In the genomic region with DNA sequence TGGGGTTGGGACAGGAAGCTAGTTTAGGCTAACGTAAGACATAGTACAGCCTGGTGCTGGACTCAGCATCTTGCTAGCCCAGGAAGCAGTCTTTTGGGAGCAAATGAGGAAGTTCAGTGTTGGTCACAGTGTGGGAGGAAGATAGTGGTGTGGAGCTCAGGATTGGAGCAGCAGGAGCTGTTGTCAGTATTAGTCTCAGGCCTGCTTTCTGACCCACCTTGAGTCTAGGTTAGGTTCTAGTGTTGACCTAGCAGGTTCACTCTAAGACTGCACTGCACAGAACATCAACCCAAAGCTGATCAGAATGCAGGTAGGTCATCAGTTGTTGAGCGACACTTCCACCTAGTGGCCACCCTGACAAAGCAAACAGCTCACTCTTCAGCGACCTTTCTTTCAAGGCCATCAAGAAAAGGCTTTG, we compare ENCODE assay signal across 9 mouse cellular contexts. TPM values are rescaled to one million over a fixed set of nuclear protein-coding genes. Genes with fewer than 3 reads are reported as not detected.
DNase-seq lines count a peak whose midpoint lies in the region; ATAC-seq and TF ChIP-seq lines count a peak whose summit lies in the region.
"Had no signal": no experiment of that assay in that cellular context is flagged by ENCODE, and none has a peak within 500 bp of the region (broad histone marks: within the 10 kb centered on the region; RNA-seq: fewer than 3 reads in every experiment).

No protein-coding gene starts in this region.

- no peaks in the 10 kb centered on the region for H3K27me3 ChIP-seq in hindbrain, embryonic 10.5 days (ENCODE audit: insufficient read depth, poor library complexity, severe bottlenecking)
- no peaks in the 10 kb centered on the region for H3K27me3 ChIP-seq in hindbrain, embryonic 13.5 days
- H3K27me3 ChIP-seq in intestine, embryonic 16.5 days (replicated peaks; ENCODE audit: control insufficient read depth, insufficient read depth, low read length): no peaks in the 10 kb centered on the region
- H3K27me3 ChIP-seq: embryonic facial prominence, embryonic 12.5 days had no signal

- intact Hi-C loops in gastrocnemius, postnatal 36 days (cut with DNase I): no loop called here

- H3K27ac ChIP-seq in hindbrain, embryonic 10.5 days: no peak overlapping the region
- no peak overlapping the region; the same call in 1 of the 2 replicates for H3K27ac ChIP-seq in hindbrain, embryonic 13.5 days
- H3K27ac ChIP-seq in bone marrow, adult 2 months (ENCODE audit: control insufficient read depth, insufficient read depth, low read depth, low read length, poor library complexity): peak overlapping the region; percentile 94
- H3K27ac ChIP-seq in intestine, embryonic 16.5 days (ENCODE audit: low read length): no peak overlapping the region
- H3K27ac ChIP-seq: embryonic facial prominence, embryonic 12.5 days had no signal

- H3K4me2 ChIP-seq in hindbrain, embryonic 13.5 days: no peak overlapping the region
- no peak overlapping the region for H3K4me2 ChIP-seq in intestine, embryonic 16.5 days (ENCODE audit: low read depth, low read length)
- H3K4me2 ChIP-seq: embryonic facial prominence, embryonic 12.5 days had no signal

- no peaks in the 10 kb centered on the region for H3K4me1 ChIP-seq in hindbrain, embryonic 10.5 days (replicated peaks)
- H3K4me1 ChIP-seq in hindbrain, embryonic 13.5 days (replicated peaks): no peaks in the 10 kb centered on the region
- H3K4me1 ChIP-seq in bone marrow, adult 2 months (ENCODE audit: control insufficient read depth, insufficient read depth, low read length): peaks cover 3% of the 10 kb centered on the region; the same call in 1 of the 2 replicates
- H3K4me1 ChIP-seq in intestine, embryonic 16.5 days (ENCODE audit: control insufficient read depth, insufficient read depth, low read length): no peaks in the 10 kb centered on the region; the same call in 1 of the 2 replicates
- H3K4me1 ChIP-seq: embryonic facial prominence, embryonic 12.5 days had no signal

- no peak for ATAC-seq in hindbrain, embryonic 13.5 days (ENCODE audit: low FRiP score)
- ATAC-seq in intestine, embryonic 16.5 days: peak; percentile 56

- no peak overlapping the region for H3K9ac ChIP-seq in hindbrain, embryonic 13.5 days
- no peak overlapping the region for H3K9ac ChIP-seq in intestine, embryonic 16.5 days (ENCODE audit: low read depth, low read length)
- H3K9ac ChIP-seq: embryonic facial prominence, embryonic 12.5 days had no signal

- peaks cover 94% of the 10 kb centered on the region for H3K36me3 ChIP-seq in hindbrain, embryonic 10.5 days
- H3K36me3 ChIP-seq in hindbrain, embryonic 13.5 days: peaks cover 86% of the 10 kb centered on the region
- peaks cover 24% of the 10 kb centered on the region for H3K36me3 ChIP-seq in intestine, embryonic 16.5 days (ENCODE audit: control insufficient read depth, insufficient read depth, low read length)

- peak; percentile 95 for TF ChIP-seq CTCF in bone marrow, adult 2 months (IDR thresholded peaks at IDR 0.05; ENCODE audit: control insufficient read depth, insufficient read depth, low read length)

- no peaks in the 10 kb centered on the region for H3K9me3 ChIP-seq in hindbrain, embryonic 10.5 days
- no peaks in the 10 kb centered on the region for H3K9me3 ChIP-seq in hindbrain, embryonic 13.5 days
- no peaks in the 10 kb centered on the region for H3K9me3 ChIP-seq in intestine, embryonic 16.5 days (ENCODE audit: control insufficient read depth, low read length)
- H3K9me3 ChIP-seq: embryonic facial prominence, embryonic 12.5 days had no signal

- WGBS in hindbrain, embryonic 10.5 days: 52% methylated on average over 3 of the region's 3 CpGs
- WGBS in hindbrain, embryonic 13.5 days: 54% methylated on average over 3 of the region's 3 CpGs
- 11% methylated on average over 3 of the region's 3 CpGs for WGBS in bone marrow, adult 2 months
- 49% methylated on average over 3 of the region's 3 CpGs for WGBS in intestine, embryonic 16.5 days

- H3K4me3 ChIP-seq in hindbrain, embryonic 10.5 days: no peak overlapping the region
- no peak overlapping the region for H3K4me3 ChIP-seq in hindbrain, embryonic 13.5 days
- peak overlapping the region; percentile 8 for H3K4me3 ChIP-seq in bone marrow, adult 2 months (replicated peaks; ENCODE audit: control insufficient read depth, low read depth, low read length)
- no peak overlapping the region for H3K4me3 ChIP-seq in intestine, embryonic 16.5 days (ENCODE audit: low read length)
- H3K4me3 ChIP-seq: embryonic facial prominence, embryonic 12.5 days had no signal

- DNase-seq in hindbrain, embryonic 10.5 days (ENCODE audit: low spot score): peak; percentile 40
- peak; percentile 9 for DNase-seq in fibroblast of lung, adult 2 months (ENCODE audit: low read depth)
- DNase-seq in lung, adult 18-20 months: peak; percentile 56 to 63
- peak; percentile 53 for DNase-seq in ovary, postnatal 36 days (ENCODE audit: low spot score)
- DNase-seq in gastrocnemius, postnatal 36 days: no peak

- TF ChIP-seq POLR2A in bone marrow, adult 2 months (IDR thresholded peaks at IDR 0.05; ENCODE audit: borderline replicate concordance, control insufficient read depth, low read depth, low read length): no peak

RNA-seq across cellular contexts. Expression of a gene that starts 1.0 kb away (rescaled TPM):
- 8.7 and 10.1 TPM in 2 replicates for polyA plus RNA-seq in hindbrain, embryonic 10.5 days (2016; fragmentation: Nextera tagmentation; extraction: Ambion mirVana)
- 4.4 and 5.6 TPM in 2 replicates for polyA plus RNA-seq in hindbrain, embryonic 13.5 days (2015; fragmentation: Nextera tagmentation; extraction: Ambion mirVana)
- polyA plus RNA-seq in bone marrow, adult 2 months (2011; ENCODE audit: insufficient read depth, insufficient read length, low replicate concordance, missing spikeins): 149 and 202 TPM in 2 replicates
- 13.0 and 14.4 TPM in 2 replicates for polyA plus RNA-seq in intestine, embryonic 16.5 days (2015; fragmentation: Nextera tagmentation; extraction: Ambion mirVana)
- 1 to 10 TPM; 1.1 to 1.5 TPM for total RNA-seq in gastrocnemius, postnatal 36 days (2021)

RNA-seq across cellular contexts. Expression of a gene that starts 19.5 kb away (rescaled TPM):
- polyA plus RNA-seq in hindbrain, embryonic 10.5 days (2016; fragmentation: Nextera tagmentation; extraction: Ambion mirVana): 372 and 451 TPM in 2 replicates
- 233 and 239 TPM in 2 replicates for polyA plus RNA-seq in hindbrain, embryonic 13.5 days (2015; fragmentation: Nextera tagmentation; extraction: Ambion mirVana)
- polyA plus RNA-seq in bone marrow, adult 2 months (2011; ENCODE audit: insufficient read depth, insufficient read length, low replicate concordance, missing spikeins): 54.6 and 95.7 TPM in 2 replicates
- polyA plus RNA-seq in intestine, embryonic 16.5 days (2015; fragmentation: Nextera tagmentation; extraction: Ambion mirVana): 194 and 208 TPM in 2 replicates
- total RNA-seq in gastrocnemius, postnatal 36 days (2021): 10 to 100 TPM; 80.7 to 91.9 TPM

RNA-seq across cellular contexts. Expression of a gene that starts 24.3 kb away (rescaled TPM):
- polyA plus RNA-seq in hindbrain, embryonic 10.5 days (2016; fragmentation: Nextera tagmentation; extraction: Ambion mirVana): 9.9 and 13.5 TPM in 2 replicates
- 16.6 and 18.0 TPM in 2 replicates for polyA plus RNA-seq in hindbrain, embryonic 13.5 days (2015; fragmentation: Nextera tagmentation; extraction: Ambion mirVana)
- 4.6 TPM in 1 of 2 replicates, not detected in the other for polyA plus RNA-seq in bone marrow, adult 2 months (2011; ENCODE audit: insufficient read depth, insufficient read length, low replicate concordance, missing spikeins)
- 8.9 and 9.5 TPM in 2 replicates for polyA plus RNA-seq in intestine, embryonic 16.5 days (2015; fragmentation: Nextera tagmentation; extraction: Ambion mirVana)
- 10 to 100 TPM; 21.0 to 23.2 TPM for total RNA-seq in gastrocnemius, postnatal 36 days (2021)

RNA-seq across cellular contexts. Expression of a gene that starts 24.3 kb away (rescaled TPM):
- polyA plus RNA-seq in hindbrain, embryonic 10.5 days (2016; fragmentation: Nextera tagmentation; extraction: Ambion mirVana): 20.6 and 23.2 TPM in 2 replicates
- 18.6 and 23.8 TPM in 2 replicates for polyA plus RNA-seq in hindbrain, embryonic 13.5 days (2015; fragmentation: Nextera tagmentation; extraction: Ambion mirVana)
- 13.2 and 20.7 TPM in 2 replicates for polyA plus RNA-seq in bone marrow, adult 2 months (2011; ENCODE audit: insufficient read depth, insufficient read length, low replicate concordance, missing spikeins)
- polyA plus RNA-seq in intestine, embryonic 16.5 days (2015; fragmentation: Nextera tagmentation; extraction: Ambion mirVana): 33.0 and 40.2 TPM in 2 replicates
- 10 to 100 TPM; 11.4 to 16.5 TPM for total RNA-seq in gastrocnemius, postnatal 36 days (2021)

RNA-seq across cellular contexts. Expression of a gene that starts 27.9 kb away (rescaled TPM):
- 18.7 and 23.3 TPM in 2 replicates for polyA plus RNA-seq in hindbrain, embryonic 10.5 days (2016; fragmentation: Nextera tagmentation; extraction: Ambion mirVana)
- 24.2 and 25.9 TPM in 2 replicates for polyA plus RNA-seq in hindbrain, embryonic 13.5 days (2015; fragmentation: Nextera tagmentation; extraction: Ambion mirVana)
- polyA plus RNA-seq in bone marrow, adult 2 months (2011; ENCODE audit: insufficient read depth, insufficient read length, low replicate concordance, missing spikeins): 14.8 and 28.8 TPM in 2 replicates
- 26.9 and 29.5 TPM in 2 replicates for polyA plus RNA-seq in intestine, embryonic 16.5 days (2015; fragmentation: Nextera tagmentation; extraction: Ambion mirVana)
- total RNA-seq in gastrocnemius, postnatal 36 days (2021): 10 to 100 TPM; 31.1 to 36.4 TPM

Comparison
In these comparisons a context has a peak if more than half of its experiments do, and no peak if none do; other contexts are left out.
1. DNase-seq: peak in hindbrain, embryonic 10.5 days (single experiment), fibroblast of lung, adult 2 months (single experiment), lung, adult 18-20 months (2 of 2) and ovary, postnatal 36 days (single experiment); none in gastrocnemius, postnatal 36 days (0 of 2).